ENCODE assay signal across 25 mouse cellular contexts in genomic region chr1:25503524-25503923, GRCm38 (mm10).
A peak's percentile ranks its signal among the peaks of the same experiment; 100 is the strongest.
DNase-seq lines count a peak whose midpoint lies in the region; ATAC-seq and TF ChIP-seq lines count a peak whose summit lies in the region.
"Had no signal": no experiment of that assay in that cellular context is flagged by ENCODE, and none has a peak within 500 bp of the region (broad histone marks: within the 10 kb centered on the region; RNA-seq: fewer than 3 reads in every experiment).

No protein-coding gene starts in this region.

- no peak for TF ChIP-seq POLR2A in brain, embryonic 14.5 days (IDR thresholded peaks at IDR 0.05; ENCODE audit: borderline replicate concordance, extremely low read depth, insufficient read depth, insufficient read length, poor library complexity, severe bottlenecking)

- WGBS in forebrain, embryonic 16.5 days: 75% methylated on average over 4 of the region's 4 CpGs
- 88% methylated on average over 4 of the region's 4 CpGs for WGBS in forebrain, embryonic 11.5 days
- WGBS in midbrain, embryonic 16.5 days: 51% methylated on average over 4 of the region's 4 CpGs
- 88% methylated on average over 4 of the region's 4 CpGs for WGBS in kidney, embryonic 14.5 days

- no peak overlapping the region for H3K4me2 ChIP-seq in forebrain, embryonic 16.5 days (ENCODE audit: low read length)
- H3K4me2 ChIP-seq in forebrain, embryonic 11.5 days (ENCODE audit: low read depth, low read length, severe bottlenecking): no peak overlapping the region
- no peak overlapping the region for H3K4me2 ChIP-seq in midbrain, embryonic 16.5 days (ENCODE audit: low read length)
- no peak overlapping the region for H3K4me2 ChIP-seq in kidney, embryonic 14.5 days (replicated peaks; ENCODE audit: low read depth, low read length)
- H3K4me2 ChIP-seq: embryonic facial prominence, embryonic 13.5 days; heart, embryonic 11.5 days; limb, embryonic 12.5 days; liver, embryonic 15.5 days; lung, embryonic 14.5 days had no signal

- ATAC-seq in forebrain, embryonic 16.5 days: no peak
- no peak for ATAC-seq in forebrain, embryonic 11.5 days (replicated peaks; ENCODE audit: low FRiP score)
- ATAC-seq in midbrain, embryonic 16.5 days: peak; percentile 57; the same call in 1 of the 2 replicates
- no peak for ATAC-seq in kidney, embryonic 14.5 days (ENCODE audit: low FRiP score, low TSS enrichment)
- ATAC-seq: CD4-positive, CD25-positive, alpha-beta regulatory T cell, adult 4 months had no signal

- TF ChIP-seq CTCF in layer of hippocampus, adult 2 months (conservative IDR thresholded peaks at IDR 0.05): no peak
- TF ChIP-seq CTCF in brain, embryonic 14.5 days (IDR thresholded peaks at IDR 0.05; ENCODE audit: borderline replicate concordance, extremely low read depth, insufficient read depth, insufficient read length): no peak

- H3K36me3 ChIP-seq in forebrain, embryonic 16.5 days (ENCODE audit: control insufficient read depth, insufficient read depth): no peaks in the 10 kb centered on the region
- H3K36me3 ChIP-seq in forebrain, embryonic 11.5 days (ENCODE audit: control insufficient read depth, insufficient read depth, low read length): no peaks in the 10 kb centered on the region
- no peaks in the 10 kb centered on the region for H3K36me3 ChIP-seq in midbrain, embryonic 16.5 days (ENCODE audit: control insufficient read depth, insufficient read depth, low read length)
- H3K36me3 ChIP-seq in kidney, embryonic 14.5 days (ENCODE audit: control insufficient read depth, insufficient read depth, low read length): no peaks in the 10 kb centered on the region
- H3K36me3 ChIP-seq: embryonic facial prominence, embryonic 13.5 days; hindbrain, embryonic 15.5 days; limb, embryonic 12.5 days; liver, embryonic 15.5 days had no signal

- H3K9ac ChIP-seq in forebrain, embryonic 16.5 days (replicated peaks; ENCODE audit: low read depth, low read length): no peak overlapping the region
- H3K9ac ChIP-seq in forebrain, embryonic 11.5 days (ENCODE audit: low read length): no peak overlapping the region
- no peak overlapping the region for H3K9ac ChIP-seq in midbrain, embryonic 16.5 days (ENCODE audit: low read depth, low read length)
- H3K9ac ChIP-seq in kidney, embryonic 14.5 days (ENCODE audit: low read depth, low read length): no peak overlapping the region
- H3K9ac ChIP-seq: embryonic facial prominence, embryonic 13.5 days; hindbrain, embryonic 15.5 days; limb, embryonic 12.5 days; liver, embryonic 15.5 days; lung, embryonic 14.5 days had no signal

- no peak for DNase-seq in forebrain, embryonic 11.5 days (ENCODE audit: low spot score)
- DNase-seq in layer of hippocampus, adult 2 months (ENCODE audit: low spot score in 2 of 2): no peak
- no peak for DNase-seq in layer of hippocampus, postnatal 36 days
- DNase-seq in brain, embryonic 14.5 days (ENCODE audit: low read depth): peak; percentile 31
- DNase-seq: adrenal gland, postnatal 14 days; cerebellum, adult 11-12 months; cerebellum, adult 9-11 months; gastrocnemius, postnatal 14 days; heart, postnatal 36 days; kidney, adult 18-20 months; lung, embryonic 14.5 days; lung, postnatal 14 days; thymus, adult 2 months; thymus, postnatal 36 days had no signal

- peaks cover 8% of the 10 kb centered on the region; the same call in 1 of the 2 replicates for H3K4me1 ChIP-seq in forebrain, embryonic 16.5 days (replicated peaks; ENCODE audit: control insufficient read depth, insufficient read depth, low read length)
- H3K4me1 ChIP-seq in forebrain, embryonic 11.5 days (replicated peaks; ENCODE audit: control insufficient read depth, insufficient read depth, low read length): no peaks in the 10 kb centered on the region
- peaks cover 11% of the 10 kb centered on the region for H3K4me1 ChIP-seq in midbrain, embryonic 16.5 days (ENCODE audit: control insufficient read depth, insufficient read depth, low read length)
- no peaks in the 10 kb centered on the region for H3K4me1 ChIP-seq in kidney, embryonic 14.5 days (ENCODE audit: control insufficient read depth, insufficient read depth, low read length)
- H3K4me1 ChIP-seq: limb, embryonic 12.5 days; liver, embryonic 15.5 days had no signal

- no peak overlapping the region for H3K4me3 ChIP-seq in forebrain, embryonic 16.5 days (replicated peaks; ENCODE audit: low read length)
- no peak overlapping the region for H3K4me3 ChIP-seq in forebrain, embryonic 11.5 days (ENCODE audit: low read depth, low read length)
- no peak overlapping the region for H3K4me3 ChIP-seq in layer of hippocampus, adult 2 months
- H3K4me3 ChIP-seq in midbrain, embryonic 16.5 days (ENCODE audit: low read depth, low read length): no peak overlapping the region
- no peak overlapping the region for H3K4me3 ChIP-seq in kidney, embryonic 14.5 days (ENCODE audit: low read length)
- H3K4me3 ChIP-seq: embryonic facial prominence, embryonic 13.5 days; hindbrain, embryonic 15.5 days; limb, embryonic 12.5 days; liver, embryonic 15.5 days; myocyte had no signal

- peak overlapping the region; percentile 37; the same call in 1 of the 2 replicates for H3K27ac ChIP-seq in forebrain, embryonic 16.5 days (ENCODE audit: low read length)
- no peak overlapping the region for H3K27ac ChIP-seq in forebrain, embryonic 11.5 days (ENCODE audit: low read depth, low read length)
- H3K27ac ChIP-seq in layer of hippocampus, adult 2 months: peak overlapping the region; percentile 68; the same call in 1 of the 2 replicates
- peak overlapping the region; percentile 57; the same call in 1 of the 2 replicates for H3K27ac ChIP-seq in midbrain, embryonic 16.5 days (ENCODE audit: low read length)
- H3K27ac ChIP-seq in kidney, embryonic 14.5 days (ENCODE audit: low read depth, low read length): no peak overlapping the region
- H3K27ac ChIP-seq: embryonic facial prominence, embryonic 13.5 days; kidney, postnatal 0 days; limb, embryonic 12.5 days; liver, embryonic 15.5 days had no signal

- H3K9me3 ChIP-seq in forebrain, embryonic 16.5 days (ENCODE audit: control insufficient read depth, low read length): no peaks in the 10 kb centered on the region
- no peaks in the 10 kb centered on the region for H3K9me3 ChIP-seq in forebrain, embryonic 11.5 days (ENCODE audit: control insufficient read depth, low read length)
- no peaks in the 10 kb centered on the region for H3K9me3 ChIP-seq in midbrain, embryonic 16.5 days (replicated peaks; ENCODE audit: control insufficient read depth, low read length, poor library complexity, severe bottlenecking)
- no peaks in the 10 kb centered on the region for H3K9me3 ChIP-seq in kidney, embryonic 14.5 days (ENCODE audit: control insufficient read depth, low read length)
- H3K9me3 ChIP-seq: embryonic facial prominence, embryonic 13.5 days; hindbrain, embryonic 15.5 days; limb, embryonic 12.5 days; liver, embryonic 15.5 days had no signal

- H3K27me3 ChIP-seq in forebrain, embryonic 16.5 days (replicated peaks; ENCODE audit: control insufficient read depth, insufficient read depth, low read length): no peaks in the 10 kb centered on the region
- no peaks in the 10 kb centered on the region for H3K27me3 ChIP-seq in forebrain, embryonic 11.5 days (ENCODE audit: control insufficient read depth, insufficient read depth, low read length)
- no peaks in the 10 kb centered on the region for H3K27me3 ChIP-seq in midbrain, embryonic 16.5 days (ENCODE audit: control insufficient read depth, insufficient read depth, low read depth, low read length)
- no peaks in the 10 kb centered on the region for H3K27me3 ChIP-seq in kidney, embryonic 14.5 days (ENCODE audit: control insufficient read depth, insufficient read depth, low read length)
- H3K27me3 ChIP-seq: embryonic facial prominence, embryonic 13.5 days; hindbrain, embryonic 15.5 days; limb, embryonic 12.5 days; liver, embryonic 15.5 days had no signal

Comparison
In these comparisons a context has a peak if more than half of its experiments do, and no peak if none do; other contexts are left out.
1. H3K27ac ChIP-seq: peak in forebrain, embryonic 16.5 days (single experiment), layer of hippocampus, adult 2 months (single experiment) and midbrain, embryonic 16.5 days (single experiment); none in forebrain, embryonic 11.5 days (single experiment) and kidney, embryonic 14.5 days (single experiment).